Mouse (Mus musculus) kidney, postnatal 10 days (tissue): Measurements from ENCODE around the gene Ankib1.

Source experiments
- DNase-seq: peaks from one replicate; pipeline ENCODE4 v3.0.0; 2021; ENCODE audit warnings: mixed read lengths

Ankib1 gene

GRCm38 (mm10) chr5:3644621-3645020, 158.1 kb downstream of the Ankib1 start:
- DNase-seq = no peak
